Mouse (Mus musculus): ENCODE results near the gene Gm17026.
"Not testable (repeated sequence)": the region's sequence is repeated elsewhere in the genome, so short reads cannot be mapped to it uniquely, and the experiment has no call there.

Gene Gm17026

GRCm38 (mm10) chr14:42259948-42260347 lies at the start of gene Gm17026:
TSS of gene Gm17026 (minus strand) at chr14:42260048.
- not testable (repeated sequence) for DNase-seq (ENCODE audit: low spot score in 2 of 2)

GRCm38 (mm10) chr14:42297258-42297657 lies 37.4 kb upstream of the Gm17026 start, which contains the start of gene Gm9611:
TSS of gene Gm9611 (minus strand) at chr14:42297358.
- DNase-seq (ENCODE audit: low spot score in 2 of 2): not testable (repeated sequence)

GRCm38 (mm10) chr14:42216766-42217537 lies 42.9 kb downstream of the Gm17026 start:
- not testable (repeated sequence) for DNase-seq (ENCODE audit: low spot score in 2 of 2)

Measured in right cerebral cortex, postnatal 10 days (tissue).